Mouse (Mus musculus) ES-E14 (cell line): ENCODE data around the gene Aspscr1. TPM values are rescaled to one million over a fixed set of nuclear protein-coding genes. Genes with fewer than 3 reads are reported as not detected.

Experiments used
- DNase-seq: peaks from one replicate; pipeline ENCODE4 v3.0.0-alpha.2; 2013; ENCODE audit warnings: low read depth, low spot score
- H3K27ac ChIP-seq: 2 replicates; pipeline ENCODE4 v1.5.1; 2012; ENCODE audit warnings: low read depth, mild to moderate bottlenecking, low read length, moderate library complexity, mixed read lengths; ENCODE audit not compliant: poor library complexity, insufficient read depth, severe bottlenecking
- H3K36me3 ChIP-seq: 2 replicates; pipeline ENCODE4 v1.6.1; 2012; ENCODE audit warnings: mild to moderate bottlenecking, low read length, moderate library complexity, mixed read lengths; ENCODE audit not compliant: control insufficient read depth, poor library complexity, insufficient read depth, severe bottlenecking
- H3K4me1 ChIP-seq, 2 experiments: fragments of 150-350 bp in 1 of 2; sonication (generic) in 1 of 2; 2 replicates each; pipeline ENCODE4 v1.6.1; 2012; ENCODE audit warnings: low read length in 2 of 2, mild to moderate bottlenecking in 1 of 2, mixed read lengths in 1 of 2; ENCODE audit not compliant: control insufficient read depth in 2 of 2, insufficient read depth in 2 of 2, poor library complexity in 1 of 2
- H3K4me3 ChIP-seq, 2 experiments: fragments of 150-350 bp in 1 of 2; sonication (generic) in 1 of 2; 2 replicates each; pipeline ENCODE4 v1.5.1; 2012; ENCODE audit warnings: low read length in 2 of 2, low read depth in 1 of 2, mild to moderate bottlenecking in 1 of 2, mixed read lengths in 1 of 2; ENCODE audit not compliant: insufficient read depth in 1 of 2, poor library complexity in 1 of 2, severe bottlenecking in 1 of 2
- H3K9ac ChIP-seq: 2 replicates; pipeline ENCODE4 v1.6.1; 2012; ENCODE audit warnings: low read depth, mild to moderate bottlenecking, low read length, mixed read lengths; ENCODE audit not compliant: poor library complexity, insufficient read depth, severe bottlenecking
- H3K9me3 ChIP-seq: fragments of 150-350 bp; sonication (generic); 2 replicates; pipeline ENCODE4 v1.6.1; 2012; ENCODE audit warnings: low read depth, mild to moderate bottlenecking, low read length; ENCODE audit not compliant: control insufficient read depth, insufficient read depth
- CHD2 ChIP-seq: IDR thresholded peaks from 2 replicates; pipeline ENCODE4 v1.6.1; 2014; ENCODE audit warnings: mild to moderate bottlenecking, low read depth, low read length, inconsistent platforms
- HCFC1 ChIP-seq: IDR thresholded peaks from 2 replicates; pipeline ENCODE4 v1.6.1; 2012; ENCODE audit warnings: low read length, inconsistent platforms, borderline replicate concordance; ENCODE audit not compliant: insufficient read depth
- MAFK ChIP-seq: IDR thresholded peaks from 2 replicates; pipeline ENCODE4 v1.6.1; 2014; ENCODE audit warnings: mild to moderate bottlenecking, low read depth, low read length, inconsistent platforms; ENCODE audit not compliant: insufficient read depth
- ZC3H11A ChIP-seq: IDR thresholded peaks from 2 replicates; pipeline ENCODE4 v1.6.1; 2012; ENCODE audit warnings: low read depth, mild to moderate bottlenecking, inconsistent platforms, low read length, borderline replicate concordance
- ZNF384 ChIP-seq: IDR thresholded peaks from 2 replicates; pipeline ENCODE4 v1.6.1; 2012; ENCODE audit warnings: low read depth, low read length, inconsistent platforms
- in situ Hi-C, 2 experiments: fragments of 600-800 bp; cut with MboI; formaldehyde crosslinking; loops; one replicate each; pipeline ENCODE4 v1.15.1; 2025; ENCODE audit warnings: low sequenced_read_pairs in 2 of 2, inconsistent platforms in 1 of 2; ENCODE audit not compliant: unreplicated experiment in 2 of 2
- total RNA-seq: library from RNA; depleted of rRNA; stranded (reverse); fragments of 300-350 nt; gene quantifications from 2 replicates; pipeline ENCODE4 v1.2.3, GENCODE M21; 2012

Gene Aspscr1
- total RNA-seq, 1 experiment, result 85.2 TPM

GRCm38 (mm10) chr11:120715131-120715530 lies 42.4 kb downstream of the Aspscr1 start:
- Histone ChIP-seq H3K4me3 (no peak overlapping the region), H3K9me3 (no peaks in the 10 kb centered on the region), H3K9ac (no peak overlapping the region), H3K4me1 (peaks cover 0 to 7% of the 10 kb centered on the region in 2 experiments; a peak in 1 of 4 replicates), H3K36me3 (peaks cover 25% of the 10 kb centered on the region), H3K27ac (no peak overlapping the region)
- no peak for DNase-seq
- in situ Hi-C loops, result no loop called here
- TF ChIP-seq MAFK, result no peak

- in situ Hi-C loops, result no loop called here
- no peak for DNase-seq
- Histone ChIP-seq H3K9ac (no peak overlapping the region), H3K4me1 (peaks cover 0 to 3% of the 10 kb centered on the region in 2 experiments; a peak in 2 of 4 replicates), H3K36me3 (peaks cover 14% of the 10 kb centered on the region; the same call in 1 of the 2 replicates), H3K4me3 (no peak overlapping the region), H3K27ac (no peak overlapping the region), H3K9me3 (no peaks in the 10 kb centered on the region)
- TF ChIP-seq ZNF384, result no peak
- TF ChIP-seq MAFK, result no peak
- no peak for TF ChIP-seq ZC3H11A
- no peak for TF ChIP-seq HCFC1
- no peak for TF ChIP-seq CHD2
Measured at GRCm38 (mm10) chr11:120719242-120719641, 46.5 kb downstream of the Aspscr1 start.

GRCm38 (mm10) chr11:120719841-120720376 lies 47.1 kb downstream of the Aspscr1 start:
- no peak overlapping the region for H3K4me3 ChIP-seq
- peaks cover 15% of the 10 kb centered on the region; the same call in 1 of the 2 replicates for H3K36me3 ChIP-seq

GRCm38 (mm10) chr11:120720450-120720849 lies 47.7 kb downstream of the Aspscr1 start:
- H3K4me3 ChIP-seq, result peak overlapping the region; percentile 59 to 68
- in situ Hi-C loops, result no loop called here
- peak overlapping the region; percentile 38 for H3K9ac ChIP-seq
- H3K9me3 ChIP-seq, result no peaks in the 10 kb centered on the region
- H3K4me1 ChIP-seq, result peaks cover 0 to 3% of the 10 kb centered on the region in 2 experiments; a peak in 2 of 4 replicates
- H3K27ac ChIP-seq, result no peak overlapping the region
- TF ChIP-seq HCFC1 (peak; percentile 51; the same call in 1 of the 2 replicates), ZC3H11A (peak; percentile 97), ZNF384 (no peak), MAFK (0 out of 2 replicates have a peak, but pooled peaks have one; percentile 19)
- peaks cover 20% of the 10 kb centered on the region for H3K36me3 ChIP-seq
- peak; percentile 98 for DNase-seq

More at GRCm38 (mm10) chr11:120719841-120720376, 47.1 kb downstream of the Aspscr1 start:
- in situ Hi-C loops, result no loop called here
- no peak for DNase-seq
- Histone ChIP-seq H3K27ac (no peak overlapping the region), H3K9me3 (no peaks in the 10 kb centered on the region), H3K4me1 (peaks cover 0 to 3% of the 10 kb centered on the region in 2 experiments; a peak in 2 of 4 replicates), H3K9ac (no peak overlapping the region)
- TF ChIP-seq ZNF384, result no peak
- no peak for TF ChIP-seq MAFK
- TF ChIP-seq CHD2, result no peak
- TF ChIP-seq HCFC1, result no peak
- no peak for TF ChIP-seq ZC3H11A
